Mouse (Mus musculus) embryonic facial prominence, embryonic 13.5 days (tissue): ENCODE data around the gene Pcgf6. TPM values are rescaled to one million over a fixed set of nuclear protein-coding genes. Genes with fewer than 3 reads are reported as not detected.

Experiments used
- ATAC-seq: fragments of 200-750 bp; cut with Nextera tagmentation; 2 replicates; pipeline ENCODE4 v1.8.0; 2017; ENCODE audit warnings: low read depth; ENCODE audit not compliant: insufficient number of reproducible peaks, insufficient read depth, low FRiP score, low TSS enrichment
- H3K27ac ChIP-seq: fragments of 300-500 bp; sonication (generic); 2 replicates; pipeline ENCODE4 v1.5.1; 2015; ENCODE audit warnings: moderate library complexity, mild to moderate bottlenecking, inconsistent platforms
- H3K27me3 ChIP-seq: fragments of 300-500 bp; sonication (generic); 2 replicates; pipeline ENCODE4 v1.6.1; 2015; ENCODE audit warnings: mild to moderate bottlenecking, inconsistent platforms
- H3K36me3 ChIP-seq: fragments of 300-500 bp; sonication (generic); 2 replicates; pipeline ENCODE4 v1.6.1; 2015; ENCODE audit warnings: mild to moderate bottlenecking, inconsistent platforms
- H3K4me1 ChIP-seq: fragments of 300-500 bp; sonication (generic); 2 replicates; pipeline ENCODE4 v1.6.1; 2015; ENCODE audit warnings: inconsistent platforms
- H3K4me2 ChIP-seq: fragments of 300-500 bp; sonication (generic); 2 replicates; pipeline ENCODE4 v1.6.1; 2015; ENCODE audit warnings: moderate library complexity, mild to moderate bottlenecking, inconsistent platforms
- H3K4me3 ChIP-seq: fragments of 300-500 bp; sonication (generic); 2 replicates; pipeline ENCODE4 v1.5.1; 2015; ENCODE audit warnings: mild to moderate bottlenecking, inconsistent platforms
- H3K9ac ChIP-seq: fragments of 300-500 bp; sonication (generic); 2 replicates; pipeline ENCODE4 v1.6.1; 2015; ENCODE audit warnings: mild to moderate bottlenecking, inconsistent platforms
- H3K9me3 ChIP-seq: fragments of 300-500 bp; sonication (generic); 2 replicates; pipeline ENCODE4 v1.6.1; 2016; ENCODE audit warnings: inconsistent platforms
- WGBS: fragments of 180-500 bp; shearing (Covaris S2); methylation state at CpG from one replicate; pipeline ENCODE4 v1.1.7; 2015; ENCODE audit warnings: mixed read lengths; 5-methylcytosine and 5-hydroxymethylcytosine counted together
- polyA plus RNA-seq: library from polyadenylated mRNA; unstranded; fragments of >200 nt; fragmentation: Nextera tagmentation; extraction: Ambion mirVana; gene quantifications from 2 replicates; pipeline ENCODE4 v1.2.1, GENCODE M21; 2015

Gene Pcgf6
- polyA plus RNA-seq, 1 experiment from 2014 or later = 24.4 TPM

GRCm38 (mm10) chr19:47049840-47050239, 866 bp downstream of the Pcgf6 start:
- peaks cover 17% of the 10 kb centered on the region for H3K4me1 ChIP-seq
- H3K4me2 ChIP-seq = peak overlapping the region; percentile 81
- WGBS = 5% methylated on average over 7 of the region's 7 CpGs
- peaks cover 28% of the 10 kb centered on the region for H3K36me3 ChIP-seq
- peak overlapping the region; percentile 84 for H3K9ac ChIP-seq
- no peaks in the 10 kb centered on the region for H3K9me3 ChIP-seq
- ATAC-seq = no peak
- H3K27me3 ChIP-seq = no peaks in the 10 kb centered on the region
- peak overlapping the region; percentile 93 for H3K27ac ChIP-seq
- peak overlapping the region; percentile 70 for H3K4me3 ChIP-seq

- H3K4me2 ChIP-seq = peak overlapping the region; percentile 81
- peaks cover 32% of the 10 kb centered on the region for H3K36me3 ChIP-seq
- no peak overlapping the region for H3K27ac ChIP-seq
- H3K9me3 ChIP-seq = no peaks in the 10 kb centered on the region
- H3K9ac ChIP-seq = no peak overlapping the region
- ATAC-seq = no peak
- H3K4me3 ChIP-seq = peak overlapping the region; percentile 70; the same call in 1 of the 2 replicates
- 60% methylated on average over 4 of the region's 4 CpGs for WGBS
- peaks cover 17% of the 10 kb centered on the region for H3K4me1 ChIP-seq
- no peaks in the 10 kb centered on the region for H3K27me3 ChIP-seq
Measured at GRCm38 (mm10) chr19:47049061-47049460, 1.6 kb downstream of the Pcgf6 start.

GRCm38 (mm10) chr19:47047236-47047833, 3.4 kb downstream of the Pcgf6 start:
- H3K36me3 ChIP-seq = peaks cover 40% of the 10 kb centered on the region
- WGBS = 78% methylated on average over 13 of the region's 13 CpGs
- H3K4me2 ChIP-seq = no peak overlapping the region

GRCm38 (mm10) chr19:47046343-47046742, 4.4 kb downstream of the Pcgf6 start:
- WGBS = 85% methylated on average over 1 of the region's 1 CpGs
- H3K27ac ChIP-seq = no peak overlapping the region
- no peak overlapping the region for H3K4me3 ChIP-seq
- no peaks in the 10 kb centered on the region for H3K9me3 ChIP-seq
- ATAC-seq = no peak
- no peak overlapping the region for H3K4me2 ChIP-seq
- H3K27me3 ChIP-seq = no peaks in the 10 kb centered on the region
- peaks cover 43% of the 10 kb centered on the region for H3K36me3 ChIP-seq
- no peak overlapping the region for H3K9ac ChIP-seq
- peaks cover 17% of the 10 kb centered on the region for H3K4me1 ChIP-seq

More at GRCm38 (mm10) chr19:47047236-47047833, 3.4 kb downstream of the Pcgf6 start:
- H3K4me1 ChIP-seq = peaks cover 17% of the 10 kb centered on the region
- no peak overlapping the region for H3K4me3 ChIP-seq
- H3K27ac ChIP-seq = no peak overlapping the region
- no peaks in the 10 kb centered on the region for H3K9me3 ChIP-seq
- no peak overlapping the region for H3K9ac ChIP-seq
- no peaks in the 10 kb centered on the region for H3K27me3 ChIP-seq
- no peak for ATAC-seq

- no peak overlapping the region for H3K4me3 ChIP-seq
- no peak overlapping the region for H3K9ac ChIP-seq
- H3K4me1 ChIP-seq = no peaks in the 10 kb centered on the region
- 87% methylated on average over 3 of the region's 3 CpGs for WGBS
- peaks cover 65% of the 10 kb centered on the region for H3K36me3 ChIP-seq
- no peak overlapping the region for H3K4me2 ChIP-seq
- no peak for ATAC-seq
- H3K27ac ChIP-seq = no peak overlapping the region
- no peaks in the 10 kb centered on the region for H3K27me3 ChIP-seq
- H3K9me3 ChIP-seq = no peaks in the 10 kb centered on the region
Measured at GRCm38 (mm10) chr19:47043608-47044007, 7.1 kb downstream of the Pcgf6 start.

GRCm38 (mm10) chr19:47040720-47041473, 9.8 kb downstream of the Pcgf6 start:
- Histone ChIP-seq H3K27me3 (no peaks in the 10 kb centered on the region), H3K4me1 (no peaks in the 10 kb centered on the region), H3K9ac (no peak overlapping the region), H3K36me3 (peaks cover 62% of the 10 kb centered on the region), H3K4me3 (no peak overlapping the region), H3K9me3 (no peaks in the 10 kb centered on the region), H3K27ac (no peak overlapping the region), H3K4me2 (no peak overlapping the region)
- no peak for ATAC-seq
- 88% methylated on average over 3 of the region's 3 CpGs for WGBS

GRCm38 (mm10) chr19:47036596-47036995, 14.1 kb downstream of the Pcgf6 start:
- Histone ChIP-seq H3K27ac (no peak overlapping the region), H3K4me2 (no peak overlapping the region), H3K4me3 (no peak overlapping the region), H3K9ac (no peak overlapping the region), H3K27me3 (no peaks in the 10 kb centered on the region), H3K36me3 (peaks cover 68% of the 10 kb centered on the region), H3K9me3 (no peaks in the 10 kb centered on the region), H3K4me1 (no peaks in the 10 kb centered on the region)
- ATAC-seq = no peak
- 85% methylated on average over 3 of the region's 3 CpGs for WGBS

- WGBS = 92% methylated on average over 4 of the region's 4 CpGs
- Histone ChIP-seq H3K4me1 (no peaks in the 10 kb centered on the region), H3K4me2 (no peak overlapping the region), H3K36me3 (peaks cover 53% of the 10 kb centered on the region), H3K9me3 (no peaks in the 10 kb centered on the region), H3K27me3 (no peaks in the 10 kb centered on the region), H3K27ac (no peak overlapping the region), H3K9ac (no peak overlapping the region), H3K4me3 (no peak overlapping the region)
- ATAC-seq = no peak
Measured at GRCm38 (mm10) chr19:47034916-47035315, 15.8 kb downstream of the Pcgf6 start.

- Histone ChIP-seq H3K4me3 (no peak overlapping the region), H3K4me1 (no peaks in the 10 kb centered on the region), H3K4me2 (no peak overlapping the region), H3K9me3 (no peaks in the 10 kb centered on the region), H3K27ac (no peak overlapping the region), H3K9ac (no peak overlapping the region), H3K27me3 (no peaks in the 10 kb centered on the region), H3K36me3 (peaks cover 30% of the 10 kb centered on the region)
- no peak for ATAC-seq
- 80% methylated on average over 6 of the region's 6 CpGs for WGBS
Measured at GRCm38 (mm10) chr19:47031770-47032169, 18.9 kb downstream of the Pcgf6 start.

- Histone ChIP-seq H3K9ac (no peak overlapping the region), H3K36me3 (peaks cover 18% of the 10 kb centered on the region), H3K27me3 (no peaks in the 10 kb centered on the region), H3K4me1 (no peaks in the 10 kb centered on the region), H3K4me2 (no peak overlapping the region), H3K9me3 (no peaks in the 10 kb centered on the region), H3K27ac (no peak overlapping the region), H3K4me3 (no peak overlapping the region)
- 79% methylated on average over 9 of the region's 9 CpGs for WGBS
- no peak for ATAC-seq
Measured at GRCm38 (mm10) chr19:47029796-47030195, 20.9 kb downstream of the Pcgf6 start.

GRCm38 (mm10) chr19:47026513-47026912, 24.2 kb downstream of the Pcgf6 start:
- 82% methylated on average over 4 of the region's 4 CpGs for WGBS
- no peaks in the 10 kb centered on the region for H3K4me1 ChIP-seq
- no peak for ATAC-seq

GRCm38 (mm10) chr19:47024954-47025353, 25.8 kb downstream of the Pcgf6 start:
- Histone ChIP-seq H3K4me1 (no peaks in the 10 kb centered on the region), H3K36me3 (no peaks in the 10 kb centered on the region), H3K4me3 (no peak overlapping the region), H3K9ac (no peak overlapping the region), H3K9me3 (no peaks in the 10 kb centered on the region), H3K27ac (no peak overlapping the region), H3K27me3 (no peaks in the 10 kb centered on the region), H3K4me2 (no peak overlapping the region)
- ATAC-seq = no peak
- 80% methylated on average over 10 of the region's 10 CpGs for WGBS

More at GRCm38 (mm10) chr19:47026513-47026912, 24.2 kb downstream of the Pcgf6 start:
- Histone ChIP-seq H3K9ac (no peak overlapping the region), H3K27me3 (no peaks in the 10 kb centered on the region), H3K9me3 (no peaks in the 10 kb centered on the region), H3K27ac (no peak overlapping the region), H3K36me3 (no peaks in the 10 kb centered on the region), H3K4me2 (no peak overlapping the region), H3K4me3 (no peak overlapping the region)
